Mouse (Mus musculus): ENCODE results near the gene Sh2d3c. TPM values are rescaled to one million over a fixed set of nuclear protein-coding genes. Genes with fewer than 3 reads are reported as not detected.

Sh2d3c gene
- polyA plus RNA-seq, 2 experiments from 2014 or later, result 54.0 to 90.6 TPM

DNA sequence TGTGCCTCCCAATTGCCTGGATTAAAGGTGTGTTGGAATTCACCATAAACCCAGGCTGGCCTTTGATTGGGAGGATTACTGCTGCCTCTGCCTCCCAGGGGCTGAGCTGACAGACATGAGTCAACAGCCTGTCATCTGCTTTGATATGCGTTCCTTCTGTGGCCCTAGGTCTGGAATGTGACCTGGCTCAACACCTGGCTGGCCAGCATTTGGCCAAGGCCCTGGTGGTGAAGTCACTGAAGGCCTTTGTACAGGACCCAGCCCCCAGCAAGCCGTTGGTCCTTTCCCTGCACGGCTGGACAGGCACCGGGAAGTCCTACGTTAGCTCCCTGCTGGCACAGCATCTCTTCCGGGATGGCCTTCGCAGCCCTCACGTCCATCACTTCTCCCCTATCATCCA is 37.6 kb downstream of the Sh2d3c start:
- ATAC-seq, result no peak

DNA sequence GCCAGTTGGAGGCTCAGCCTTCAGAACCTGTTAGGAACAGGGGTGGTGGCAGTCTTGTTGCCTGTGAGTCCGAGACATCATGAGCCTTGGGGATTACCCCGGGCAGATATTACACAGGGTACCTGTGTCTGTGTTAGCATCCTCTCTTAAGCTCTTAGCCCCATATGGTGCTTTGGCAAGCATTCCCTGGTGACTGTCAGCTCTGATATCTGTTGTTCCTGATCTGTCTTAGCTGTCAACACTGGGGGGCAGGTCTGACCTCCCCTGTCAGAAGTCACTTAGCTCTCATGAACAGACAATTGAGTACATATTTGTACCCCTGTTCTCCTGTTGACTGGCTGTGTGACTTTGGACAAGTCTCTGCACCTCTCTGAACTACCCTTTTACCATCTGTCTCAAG is 38.1 kb downstream of the Sh2d3c start:
- ATAC-seq, result no peak

DNA sequence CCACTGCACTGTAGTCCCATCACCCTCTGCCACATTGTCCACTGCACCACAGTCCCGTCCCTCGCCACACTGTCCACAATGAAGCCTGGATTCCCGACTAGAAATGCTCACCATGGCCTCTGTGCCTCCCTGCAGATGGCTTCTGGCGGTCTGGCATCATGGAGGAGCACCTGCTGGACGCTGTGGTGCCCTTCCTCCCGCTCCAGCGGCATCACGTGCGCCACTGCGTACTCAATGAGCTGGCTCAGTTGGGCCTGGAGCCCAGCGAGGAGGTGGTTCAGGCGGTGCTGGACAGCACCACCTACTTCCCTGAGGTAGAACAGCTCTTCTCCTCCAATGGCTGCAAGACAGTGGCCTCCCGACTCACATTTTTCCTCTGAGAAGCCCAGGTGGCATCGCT is 40.5 kb downstream of the Sh2d3c start:
- no peak for ATAC-seq

DNA sequence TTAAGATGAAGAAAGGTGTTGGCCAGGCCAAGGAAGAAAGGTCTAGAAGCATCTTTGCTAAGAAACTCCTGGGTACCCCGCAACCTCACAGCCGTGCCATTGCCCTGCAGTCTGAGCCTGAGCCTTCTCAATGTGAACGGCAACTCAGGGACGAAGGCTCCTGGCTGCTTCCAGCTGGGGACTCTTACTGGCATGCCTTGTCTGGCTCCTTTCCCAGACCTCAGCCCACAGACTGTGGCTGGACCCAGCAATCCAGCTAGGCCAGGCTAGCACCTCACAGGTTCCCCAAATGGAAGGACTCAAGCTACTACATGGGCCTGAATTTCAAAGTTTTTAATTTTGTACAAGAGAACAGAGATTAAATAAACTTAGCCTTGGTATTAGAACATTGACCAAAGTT is 41.0 kb downstream of the Sh2d3c start:
- ATAC-seq, result no peak

DNA sequence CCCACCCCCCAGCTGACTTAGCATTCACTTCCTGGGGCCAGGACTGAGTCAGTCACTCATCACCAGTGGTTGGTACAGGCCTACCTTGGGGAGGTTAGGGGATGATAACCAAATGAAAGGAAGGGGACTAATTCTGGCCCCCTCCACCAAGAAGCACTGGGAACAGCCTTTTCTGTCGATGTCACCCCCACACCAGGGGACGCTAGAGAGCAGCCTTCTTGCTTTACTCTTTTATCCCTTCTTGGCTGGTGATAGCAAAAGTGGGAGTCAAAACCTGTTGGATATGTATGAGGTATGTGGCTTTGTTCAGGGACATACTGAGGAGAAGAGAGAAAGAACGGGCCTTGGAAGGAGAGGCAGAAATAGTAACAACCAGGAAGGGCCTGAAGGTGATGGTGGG is 42.5 kb downstream of the Sh2d3c start:
- ATAC-seq, result no peak

DNA sequence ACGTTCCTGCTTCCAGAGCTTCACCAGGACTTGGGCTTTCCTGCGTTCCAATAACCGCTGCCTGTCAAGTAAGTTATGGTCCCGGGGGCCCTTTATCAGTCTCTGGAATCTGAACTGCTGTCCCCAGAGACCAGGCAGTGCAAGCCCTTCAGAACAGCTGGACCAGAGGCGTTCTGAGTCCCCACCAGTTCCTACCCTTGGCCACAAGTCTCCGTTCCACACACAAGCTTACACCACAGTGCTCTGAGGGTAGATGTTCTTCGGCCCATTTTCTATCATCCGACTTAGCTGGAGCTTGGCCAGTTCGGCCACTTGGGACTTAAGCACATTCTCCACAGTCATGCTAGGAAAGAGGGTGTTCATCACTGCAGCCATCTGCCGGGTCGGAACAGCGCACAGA is 46.4 kb downstream of the Sh2d3c start:
- no peak for ATAC-seq

DNA sequence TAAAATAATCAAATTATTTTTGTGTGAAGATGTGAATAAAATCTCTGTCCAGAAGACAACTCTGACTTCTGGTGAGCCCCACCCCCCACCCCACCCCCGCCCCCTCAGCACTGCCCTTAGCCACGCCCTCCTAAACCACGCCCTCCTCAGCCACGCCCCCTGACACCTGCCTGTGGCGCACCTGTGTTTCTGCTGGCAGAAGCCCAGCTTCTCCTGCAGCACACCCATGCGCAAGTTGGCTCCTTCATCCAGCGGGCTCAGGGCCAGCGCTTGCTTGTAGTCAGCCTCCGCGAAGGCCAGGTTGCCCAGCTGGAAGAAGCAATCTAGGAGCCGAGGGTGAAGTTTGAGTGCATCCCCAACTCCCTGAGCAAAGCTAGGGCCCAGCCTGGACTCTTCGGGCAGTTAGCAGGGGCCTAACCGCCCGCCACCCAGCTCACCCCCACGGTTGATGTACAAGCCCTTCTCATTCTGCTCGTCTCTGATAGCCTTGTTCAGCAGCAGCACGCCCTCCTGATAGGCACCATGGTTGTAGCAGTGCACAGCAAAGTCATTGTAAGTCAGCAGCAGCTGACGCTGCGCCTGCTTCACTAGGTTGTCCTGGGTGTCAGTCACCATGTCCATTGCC is 47.9 kb downstream of the Sh2d3c start:
- ATAC-seq, result no peak

DNA sequence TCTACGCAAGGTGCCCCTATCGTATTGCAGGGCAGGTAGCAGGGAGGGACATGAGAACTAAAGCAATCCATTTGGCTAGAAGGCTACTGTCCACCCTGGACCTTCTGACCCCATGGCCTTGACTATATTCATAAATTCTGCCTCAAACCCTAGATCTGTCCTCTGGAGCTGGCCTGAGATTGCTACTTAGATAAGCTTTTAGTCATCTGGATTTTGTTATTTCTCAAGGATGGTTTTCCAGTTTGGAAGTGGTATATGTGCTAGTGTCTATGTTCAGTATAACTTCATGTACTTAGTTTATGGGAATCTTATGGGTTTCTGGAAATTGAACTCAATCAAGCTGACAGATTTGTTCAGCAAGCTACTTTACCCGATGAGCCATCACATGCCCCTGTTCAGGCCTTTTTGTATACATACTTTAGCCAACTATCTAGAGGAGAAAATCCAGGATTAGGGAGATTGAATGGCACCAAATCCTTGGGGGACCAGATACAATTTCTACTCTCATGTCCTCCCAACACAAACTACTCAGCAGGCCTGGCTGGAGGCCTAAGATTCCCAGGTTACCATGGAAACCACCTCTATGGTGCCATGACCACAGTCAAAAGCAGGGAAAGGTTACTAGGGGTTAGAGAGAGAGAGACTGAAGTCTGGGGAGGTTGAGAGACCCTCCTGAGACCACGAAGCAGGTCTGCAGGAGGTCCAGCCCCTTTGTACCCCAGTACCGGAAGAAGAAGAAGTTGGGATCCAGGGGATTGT is 48.7 kb downstream of the Sh2d3c start:
- no peak for ATAC-seq

DNA sequence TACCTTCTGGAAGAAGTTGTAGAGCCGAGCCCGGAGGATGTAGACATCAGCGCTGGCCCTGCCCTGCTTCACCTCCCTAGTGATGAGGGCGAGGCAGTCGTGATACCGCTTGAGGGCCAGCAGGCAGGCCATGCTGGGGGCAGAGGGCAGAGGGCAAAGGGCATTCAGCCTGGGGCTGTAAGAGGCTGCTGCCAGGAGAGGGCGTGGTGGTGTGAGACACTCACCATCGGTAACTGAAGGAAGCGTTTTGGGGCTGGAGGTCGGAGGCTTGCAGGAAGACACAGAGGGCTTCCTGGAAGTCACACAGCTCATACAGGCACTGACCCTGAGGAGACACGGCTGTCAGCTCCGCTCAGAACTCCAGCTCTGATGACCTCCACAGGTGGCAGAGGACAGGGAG is 51.0 kb downstream of the Sh2d3c start:
- no peak for ATAC-seq

DNA sequence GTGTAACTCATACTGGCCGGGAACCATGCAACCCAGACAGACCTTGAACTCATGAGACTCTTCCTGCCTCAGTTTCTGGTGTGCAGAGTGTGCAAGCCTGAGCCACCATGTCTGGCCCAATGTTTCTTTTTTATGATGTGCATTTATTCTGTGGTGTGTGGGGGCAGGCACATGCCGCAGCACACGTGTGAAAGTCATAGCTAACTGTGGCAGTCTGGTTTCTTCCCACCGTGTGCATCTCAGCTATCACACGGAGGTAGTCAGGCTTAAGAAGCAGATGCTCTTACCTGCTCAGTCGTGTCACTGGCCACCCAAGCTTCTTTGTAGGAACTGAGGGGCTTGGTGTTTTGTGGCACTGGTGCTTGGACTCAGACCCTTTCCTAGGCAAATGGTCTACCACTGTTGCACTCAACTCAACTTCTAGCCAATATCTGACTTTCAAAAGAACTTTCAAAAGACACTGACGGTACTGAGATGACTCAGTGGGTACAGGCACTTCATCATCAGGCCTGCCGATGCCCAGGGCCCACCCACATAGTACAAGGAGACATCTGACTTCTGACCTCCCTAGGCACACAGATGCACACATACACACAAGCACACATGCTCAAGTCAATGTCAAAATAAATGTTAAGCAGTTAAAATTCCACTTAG is 51.9 kb downstream of the Sh2d3c start:
- no peak for ATAC-seq

DNA sequence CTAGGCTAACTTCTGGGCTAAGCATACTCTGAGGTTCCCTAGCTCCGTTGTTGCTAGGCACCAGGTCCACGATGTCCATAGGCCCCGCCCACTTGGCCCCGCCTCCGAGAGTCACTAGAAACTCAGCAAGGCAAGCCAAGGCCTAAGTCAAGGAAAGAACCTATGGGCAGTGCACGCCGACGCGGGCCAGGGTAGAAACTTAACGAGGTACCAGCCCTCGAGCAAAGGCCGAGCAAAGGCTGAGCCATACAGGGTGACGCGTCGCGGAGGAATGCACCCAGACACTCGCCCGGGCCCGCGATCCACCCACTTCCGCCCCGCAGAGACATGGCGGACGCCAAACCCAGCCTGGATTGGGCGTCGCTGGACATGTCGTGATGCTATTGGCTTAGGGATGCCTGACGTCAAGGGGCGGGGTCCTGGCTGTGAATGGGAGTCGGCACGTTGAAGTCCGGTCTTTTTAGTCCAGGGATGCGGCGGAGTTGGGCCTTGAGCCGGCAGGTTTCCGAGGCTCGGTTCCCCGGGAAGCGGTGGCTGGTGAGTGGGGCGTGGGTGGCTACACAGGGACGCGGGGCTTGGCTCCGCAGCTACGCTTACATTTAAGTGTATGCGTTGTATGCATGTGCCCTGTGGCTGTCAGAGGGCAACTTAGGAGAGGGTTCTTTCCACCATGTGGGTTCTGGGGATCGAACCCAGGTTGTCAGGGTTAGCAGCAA is 54.7 kb downstream of the Sh2d3c start, which contains the start of the genes Ttc16 and Ptrh1:
Gene Ttc16, minus strand, starts transcription at position 275 of the 716 bp plus-strand sequence.
Gene Ptrh1, plus strand, starts transcription at position 428 of the 716 bp plus-strand sequence.
- peak; percentile 98 for ATAC-seq

DNA sequence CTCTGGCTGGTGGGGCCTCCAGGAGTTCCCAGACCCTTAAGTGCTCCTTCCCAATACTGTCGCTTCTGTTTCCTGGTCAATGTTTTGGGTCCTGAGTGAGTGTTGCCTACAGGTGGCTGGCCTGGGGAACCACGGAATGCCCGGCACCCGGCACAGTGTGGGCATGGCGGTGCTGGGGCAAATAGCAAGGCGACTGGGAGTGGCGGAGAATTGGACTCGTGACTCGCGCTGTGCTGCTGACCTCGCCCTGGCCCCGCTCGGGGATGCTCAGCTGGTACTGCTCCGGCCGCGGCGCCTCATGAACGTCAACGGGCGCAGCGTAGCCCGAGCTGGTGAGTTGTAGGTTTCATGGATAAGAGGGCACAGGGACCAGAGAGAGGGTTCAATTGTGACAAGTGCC is 55.3 kb downstream of the Sh2d3c start:
- ATAC-seq, result no peak

DNA sequence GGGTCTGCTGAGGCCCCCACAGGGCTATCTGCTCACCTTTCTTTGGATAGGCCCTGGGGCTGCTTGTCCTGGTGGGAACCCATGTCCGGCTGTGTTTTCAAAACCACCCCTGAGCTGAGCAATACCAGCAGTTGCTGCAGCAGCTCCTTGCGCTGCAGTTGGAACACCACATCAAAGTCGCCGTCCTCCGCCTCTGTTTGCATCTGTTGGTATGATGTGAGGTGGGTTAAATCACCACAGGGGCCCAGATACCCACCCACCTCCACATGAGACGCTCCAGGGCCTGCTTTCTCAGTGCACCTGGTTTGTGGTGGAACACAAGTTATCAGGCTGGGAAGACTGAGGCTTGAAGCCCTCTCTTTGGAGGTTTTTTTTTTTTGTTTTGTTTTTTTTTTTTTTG is 57.2 kb downstream of the Sh2d3c start:
- no peak for ATAC-seq

DNA sequence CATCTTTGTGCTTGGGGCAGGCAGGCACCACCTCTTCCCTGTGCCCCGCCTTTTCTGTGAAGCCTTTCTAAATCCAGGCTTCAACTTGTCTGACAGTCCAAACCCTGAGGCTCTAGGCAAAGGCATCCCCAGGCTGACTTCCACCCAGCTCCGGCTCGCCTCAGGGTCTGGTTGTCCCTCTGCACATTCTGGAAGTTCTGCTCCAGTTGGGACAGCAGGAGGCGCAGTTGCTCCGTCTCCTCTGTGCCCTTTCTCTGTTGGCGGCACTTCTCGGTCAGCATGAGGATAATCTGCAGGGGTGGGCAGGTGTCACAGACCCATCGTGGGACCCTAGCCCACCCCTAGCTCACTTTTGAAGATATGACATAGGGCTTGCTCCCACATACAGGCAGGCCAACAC is 58.3 kb downstream of the Sh2d3c start:
- ATAC-seq, result no peak

DNA sequence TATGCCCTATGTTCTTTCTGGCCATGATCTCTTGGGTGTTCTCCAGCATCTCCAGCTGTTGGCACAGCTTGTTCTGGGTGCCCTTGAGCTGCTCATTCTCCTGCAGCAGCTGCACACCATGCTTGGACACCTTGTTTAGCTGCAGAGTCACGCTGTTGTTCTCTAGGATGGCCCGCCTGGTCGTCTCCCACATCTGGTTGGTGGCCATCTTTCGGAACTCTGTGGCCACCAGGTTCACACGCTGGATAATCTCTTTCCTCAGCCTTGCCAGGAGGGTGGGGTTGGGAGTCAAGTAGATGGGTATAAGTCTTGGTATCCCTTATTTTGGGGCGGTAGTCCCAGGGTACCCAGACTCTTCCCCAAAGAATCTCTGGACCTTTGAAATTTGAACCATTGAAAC is 58.9 kb downstream of the Sh2d3c start:
- no peak for ATAC-seq

DNA sequence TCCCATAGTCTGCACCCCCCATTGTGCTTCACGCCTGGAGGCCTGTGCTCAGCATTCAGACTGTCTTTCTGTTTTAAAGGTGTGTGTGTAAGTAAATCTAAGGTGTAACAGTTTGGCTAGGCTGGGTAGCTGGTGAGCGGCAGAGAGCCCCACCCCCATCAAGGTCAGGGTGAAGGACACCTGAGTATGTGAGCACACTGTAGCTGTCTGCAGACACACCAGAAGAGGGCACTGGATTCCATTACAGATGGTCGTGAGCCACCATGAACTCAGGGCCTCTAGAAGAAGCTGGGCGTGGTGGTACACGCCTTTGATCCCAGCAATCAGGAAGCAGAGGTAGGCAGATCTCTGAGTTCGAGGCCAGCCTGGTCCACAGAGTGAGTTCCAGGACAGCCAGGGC is 60.9 kb downstream of the Sh2d3c start:
- no peak for ATAC-seq

DNA sequence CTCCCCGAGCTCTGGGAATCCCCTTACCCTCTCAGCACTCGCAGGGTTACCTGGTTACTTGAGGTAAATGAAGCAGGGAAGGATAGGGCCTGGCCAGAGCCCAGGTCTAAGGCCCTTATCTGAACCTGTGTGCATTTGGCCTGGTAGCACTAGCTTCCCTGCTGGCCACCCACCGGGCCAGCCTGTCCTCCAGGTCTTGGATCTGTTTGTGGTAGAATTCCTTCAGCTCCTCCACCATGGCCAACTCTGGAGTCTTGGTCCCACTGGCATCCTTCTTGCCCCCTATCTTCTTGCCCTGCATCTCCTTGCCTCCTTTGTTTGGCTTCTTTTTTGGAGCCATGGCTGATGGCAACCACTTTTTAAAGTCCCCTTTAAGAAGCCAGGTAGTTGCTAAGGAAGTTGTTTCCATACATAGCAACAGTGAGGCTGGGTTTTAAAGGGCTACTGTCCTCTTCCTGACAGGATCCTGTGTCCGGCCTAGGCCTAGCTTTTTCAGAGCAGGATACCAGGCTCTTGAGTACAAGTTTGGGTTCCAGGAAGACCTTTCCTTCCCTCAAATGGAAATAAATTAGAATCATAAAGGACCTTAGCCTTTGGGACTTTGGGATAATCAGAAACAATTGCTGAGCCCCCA is 63.3 kb downstream of the Sh2d3c start, which contains the start of gene Cfap157:
Gene Cfap157, minus strand, starts transcription at position 381 of the 634 bp plus-strand sequence.
- ATAC-seq, result no peak

DNA sequence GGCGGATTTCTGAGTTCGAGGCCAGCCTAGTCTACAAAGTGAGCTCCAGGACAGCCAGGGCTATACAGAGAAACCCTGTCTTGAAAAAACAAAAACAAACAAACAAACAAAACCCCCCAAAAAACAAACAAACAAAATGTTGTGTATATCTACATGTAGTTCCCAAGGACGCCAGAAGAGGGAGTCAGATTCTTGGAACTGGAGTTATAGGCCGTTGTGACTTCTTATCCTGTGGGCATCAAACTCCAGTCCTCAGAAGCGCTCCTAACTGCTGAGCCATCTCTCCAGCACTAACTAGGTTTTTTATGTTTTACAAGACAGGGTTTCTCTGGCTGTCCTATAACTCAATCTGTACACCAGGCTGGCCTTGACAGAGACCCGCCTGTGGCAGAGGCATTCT is 66.3 kb downstream of the Sh2d3c start:
- no peak for ATAC-seq

DNA sequence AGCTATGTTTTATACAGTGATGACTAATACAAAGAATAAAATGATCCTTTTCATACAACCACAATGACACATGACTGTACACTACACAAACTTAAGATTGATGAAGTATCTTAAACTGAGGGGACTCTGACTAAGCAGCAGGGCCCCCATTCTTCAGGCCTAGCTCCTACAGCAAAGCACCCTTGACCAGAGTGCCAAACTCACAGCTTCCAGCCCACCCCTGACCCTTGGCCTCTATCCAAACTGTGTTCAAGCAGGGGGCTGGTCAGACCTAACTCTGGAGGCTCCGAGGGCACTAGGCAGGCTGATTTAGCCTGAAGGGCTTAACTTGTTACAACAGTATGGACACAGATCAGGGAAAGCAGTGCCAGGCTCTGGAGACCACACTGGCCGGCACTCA is 67.7 kb downstream of the Sh2d3c start:
- no peak for ATAC-seq

DNA sequence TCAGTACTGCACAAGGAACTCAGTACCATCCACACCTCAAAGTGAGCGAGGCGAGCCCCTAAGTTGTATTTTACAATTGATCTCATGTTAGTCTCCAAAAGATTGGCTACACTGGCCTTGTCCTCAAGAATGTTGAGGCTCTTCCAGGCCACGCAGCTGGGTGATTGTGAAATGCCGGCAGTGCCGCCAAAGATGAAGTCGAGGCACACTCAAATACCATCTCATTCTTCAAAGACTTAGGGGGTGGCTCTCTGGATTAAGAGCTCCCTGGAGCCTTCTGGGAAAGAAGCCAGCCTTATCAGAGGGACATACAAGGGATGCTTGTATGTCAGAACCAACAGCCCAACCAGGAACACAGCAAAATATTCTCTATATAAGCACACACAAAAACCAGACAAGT is 70.4 kb downstream of the Sh2d3c start:
- ATAC-seq, result no peak

DNA sequence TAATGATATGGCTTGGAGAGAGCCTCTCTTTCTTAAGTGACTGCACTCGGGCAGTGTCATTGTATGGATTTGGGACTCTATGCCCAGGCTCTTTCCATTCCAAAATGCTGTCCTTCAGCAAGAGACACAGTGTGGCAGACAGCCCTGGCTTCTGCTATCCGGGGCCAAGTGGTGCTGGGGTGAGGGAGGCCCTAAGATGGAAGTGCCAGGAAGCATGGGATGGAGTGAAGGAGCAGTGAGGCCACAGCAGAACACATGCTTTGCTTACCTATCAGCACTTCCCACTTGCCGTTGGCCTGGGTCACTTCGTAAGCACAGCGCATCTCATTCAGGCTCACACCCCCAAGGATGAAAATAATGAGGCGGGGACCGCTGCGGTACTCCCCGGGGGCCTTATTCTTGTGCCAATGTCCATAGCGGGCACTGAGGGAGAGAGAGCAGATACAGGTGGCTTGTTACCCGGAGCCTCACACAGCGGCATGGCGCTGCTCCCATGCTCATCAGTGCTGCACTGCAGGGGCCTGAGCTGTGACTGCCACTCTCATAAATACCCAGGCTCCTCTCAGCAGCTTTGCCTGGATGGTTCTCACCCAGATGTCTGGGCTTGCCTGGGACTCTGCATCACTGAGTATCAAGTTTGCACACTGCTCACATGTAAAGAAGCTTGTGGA is 75.0 kb downstream of the Sh2d3c start:
- no peak for ATAC-seq
